Mouse (Mus musculus): Measurements from ENCODE around the gene Scaper.

The Scaper gene

DNA sequence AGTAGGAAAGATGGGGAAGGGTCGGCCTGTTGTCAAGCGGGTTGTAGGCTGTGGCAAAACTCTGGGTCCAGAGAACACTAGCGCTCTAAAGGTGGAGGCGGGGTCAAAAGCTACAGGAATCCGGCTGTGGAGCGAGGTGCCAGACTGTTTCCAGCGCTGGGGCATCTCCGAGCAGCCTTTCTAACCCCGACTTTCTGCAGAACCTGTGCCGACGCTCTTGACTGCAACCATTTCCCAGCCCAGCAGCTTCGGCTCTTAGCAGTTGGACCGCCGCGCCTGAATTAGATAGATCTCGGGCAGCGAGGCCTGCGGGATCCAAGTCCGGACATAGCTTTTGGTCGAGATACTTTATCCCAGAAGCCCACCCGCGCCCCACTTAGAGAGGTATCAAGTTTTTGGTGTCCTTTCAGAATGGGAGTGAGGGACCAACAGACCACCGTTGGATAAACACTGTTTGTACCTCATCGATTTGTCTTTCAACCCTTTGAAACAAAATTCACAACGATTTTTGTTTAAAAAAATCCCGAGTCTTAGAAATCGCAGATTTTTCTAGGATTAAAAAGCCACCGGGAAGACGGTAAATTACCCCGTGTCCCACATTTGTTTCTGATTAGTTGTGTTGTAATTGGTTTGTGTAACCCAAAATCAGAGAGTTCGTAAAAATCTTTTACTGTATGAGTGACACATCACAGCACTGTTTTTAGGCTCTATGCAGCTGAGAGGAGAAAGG, 398.1 kb downstream of the Scaper start:
- DNase-seq: peak; percentile 14

DNA sequence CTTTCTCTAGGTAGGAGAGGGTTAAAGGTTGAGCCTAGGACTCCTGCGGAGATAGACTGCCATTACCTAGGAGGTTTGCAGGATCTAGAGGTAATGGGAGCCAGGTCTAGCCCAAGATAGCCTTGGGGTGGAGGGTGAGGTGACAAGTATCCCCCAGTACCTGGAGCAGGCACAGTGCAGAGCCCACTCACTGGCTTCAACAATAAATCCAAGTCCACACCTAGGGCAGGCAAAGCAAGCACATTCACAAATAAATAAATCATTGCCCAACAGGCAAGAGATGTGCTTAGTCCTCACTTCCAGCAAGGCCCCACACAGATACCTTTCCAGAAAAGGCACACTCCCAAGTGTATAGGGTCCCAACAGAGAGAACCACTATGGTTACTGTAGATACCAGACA, 398.9 kb downstream of the Scaper start:
- no peak for DNase-seq

DNA sequence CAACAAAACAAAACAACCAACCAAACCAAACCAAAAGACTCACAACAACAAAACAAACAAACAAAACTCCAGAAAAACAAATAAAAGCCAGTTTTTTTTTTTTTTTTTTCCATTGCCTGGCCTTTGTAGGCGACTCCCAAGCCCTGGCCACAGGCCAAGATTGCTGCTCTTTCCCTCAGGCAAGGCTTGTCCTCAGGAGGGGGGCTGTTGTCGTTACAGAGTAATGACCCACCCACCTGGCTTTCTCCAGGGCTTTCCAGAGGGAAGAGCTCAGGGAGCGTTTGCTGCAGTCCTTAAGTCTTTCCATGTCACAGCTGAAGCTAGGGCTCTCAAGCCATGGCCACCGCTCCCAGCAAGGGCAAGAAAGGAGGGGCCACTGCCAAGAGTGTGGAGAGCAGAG, 399.5 kb downstream of the Scaper start, which contains the start of gene Isl2:
TSS of gene Isl2 (plus strand) at position 296 of the 400 bp plus-strand sequence.
- DNase-seq: peak; percentile 19

DNA sequence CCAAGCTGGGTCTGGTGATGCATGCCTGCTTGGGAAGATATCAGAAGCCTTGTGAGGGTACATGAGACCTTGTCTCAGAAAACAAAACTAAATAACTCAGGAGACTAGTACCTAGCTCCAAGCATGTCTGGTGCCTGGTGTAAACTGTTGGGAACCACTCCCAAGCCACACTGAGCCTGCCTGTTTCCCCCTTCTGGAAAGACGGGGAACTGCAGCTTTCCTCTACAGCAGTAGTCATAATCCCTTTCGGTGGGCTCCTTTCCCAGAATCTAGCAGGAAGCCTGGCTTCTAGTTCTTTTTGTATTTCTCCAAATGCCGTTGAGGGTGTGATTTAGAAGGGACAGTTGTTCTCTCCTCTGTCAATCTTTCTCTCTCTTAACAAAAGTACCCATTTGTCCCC, 402.0 kb downstream of the Scaper start:
- DNase-seq: peak; percentile 66

DNA sequence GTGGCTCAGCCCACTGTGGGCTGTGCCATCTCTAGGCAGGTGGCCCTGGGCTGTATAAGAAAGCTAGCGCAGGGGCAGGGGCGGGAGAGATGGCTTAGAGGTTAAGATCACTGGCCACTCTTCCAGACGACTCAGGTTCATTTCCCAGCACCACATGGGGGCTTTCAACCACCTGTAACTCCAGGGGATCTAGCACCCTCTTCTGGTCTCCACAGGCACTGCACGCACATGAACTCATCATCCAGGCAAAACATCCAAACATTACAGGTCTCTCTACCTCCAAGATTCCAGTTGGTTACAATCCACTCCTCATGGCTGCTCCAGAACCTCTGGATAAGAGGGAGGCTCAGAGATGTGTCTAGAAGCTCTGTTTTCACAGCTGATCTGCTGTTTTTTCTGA, 412.2 kb downstream of the Scaper start:
- DNase-seq: no peak

DNA sequence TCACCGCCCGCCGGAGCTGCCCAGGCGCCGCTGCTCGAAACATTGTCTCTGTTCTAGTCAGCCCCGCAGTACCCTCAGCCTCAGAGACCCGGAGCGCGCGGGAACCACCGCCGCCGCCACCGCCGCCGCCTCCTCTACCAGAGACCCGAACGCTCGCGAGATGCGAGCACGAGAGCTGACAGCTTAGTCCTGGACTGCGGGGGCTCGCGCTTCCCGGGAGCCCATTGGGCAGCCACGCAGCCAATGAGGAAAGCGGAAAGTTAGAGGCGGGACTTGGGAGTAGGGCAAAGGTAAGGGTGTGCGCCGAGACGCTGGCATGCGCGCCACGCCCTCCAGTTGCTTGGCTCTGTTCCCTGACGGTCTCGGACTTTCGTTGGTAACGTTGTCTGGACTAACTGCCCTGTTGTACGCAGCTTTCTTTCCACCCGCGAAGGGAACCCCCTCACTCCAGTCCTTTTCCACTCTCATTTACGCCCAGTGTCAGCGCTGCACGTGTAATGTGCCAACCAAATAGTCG, 425.8 kb downstream of the Scaper start, which contains the start of gene Etfa:
TSS of gene Etfa (minus strand) at position 217 of the 517 bp plus-strand sequence.
- DNase-seq: peak; percentile 98

DNA sequence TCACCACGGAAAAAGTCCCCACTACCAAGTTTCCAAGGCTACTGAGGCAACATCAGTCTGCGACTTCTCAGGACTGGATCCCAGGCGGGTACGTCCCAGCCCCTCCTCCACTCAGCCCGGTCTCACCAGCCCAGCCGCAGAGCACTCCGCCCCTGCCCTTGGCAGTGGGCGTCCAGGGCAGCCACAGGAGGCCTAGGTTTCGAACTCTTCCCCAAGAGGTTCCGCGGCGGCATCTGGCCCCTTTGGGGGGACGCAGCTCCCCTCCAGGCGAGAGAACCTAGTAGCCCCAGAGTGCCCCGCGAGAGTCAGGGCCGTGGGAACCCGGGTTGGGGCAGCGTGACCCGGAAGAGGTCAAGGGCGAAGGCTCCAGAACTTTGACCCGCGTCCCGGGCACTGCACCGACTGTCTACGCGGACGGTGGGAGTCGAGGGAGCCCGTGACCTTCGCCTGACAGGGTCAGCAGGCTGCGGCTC, 426.4 kb downstream of the Scaper start:
- DNase-seq: peak; percentile 73

DNA sequence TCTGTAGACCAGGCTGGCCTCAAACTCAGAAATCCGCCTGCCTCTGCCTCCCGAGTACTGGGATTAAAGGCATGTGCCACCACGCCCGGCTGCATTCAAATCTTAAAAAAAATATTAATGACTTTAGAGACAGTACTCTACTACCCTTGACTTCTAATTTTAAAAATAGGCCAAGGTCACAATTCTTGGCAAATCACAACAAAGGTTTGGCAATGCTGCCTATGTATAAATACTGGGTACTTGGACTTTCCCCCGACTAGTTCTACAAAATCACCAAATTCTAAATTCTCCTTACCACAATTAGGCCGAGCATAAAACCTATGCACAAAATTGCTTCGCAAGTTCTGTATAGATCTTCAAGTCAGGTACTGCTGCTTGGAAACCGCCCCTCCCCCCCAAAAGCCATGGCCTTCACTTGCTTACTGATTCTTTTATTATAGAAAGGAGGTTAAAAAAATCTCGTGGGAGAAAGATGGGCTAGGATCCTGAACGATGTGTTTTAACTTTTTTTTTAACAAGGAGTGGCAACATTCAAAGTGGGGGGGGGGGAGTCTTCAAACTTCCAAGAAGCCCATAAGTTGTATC, 427.2 kb downstream of the Scaper start:
- DNase-seq: no peak

DNA sequence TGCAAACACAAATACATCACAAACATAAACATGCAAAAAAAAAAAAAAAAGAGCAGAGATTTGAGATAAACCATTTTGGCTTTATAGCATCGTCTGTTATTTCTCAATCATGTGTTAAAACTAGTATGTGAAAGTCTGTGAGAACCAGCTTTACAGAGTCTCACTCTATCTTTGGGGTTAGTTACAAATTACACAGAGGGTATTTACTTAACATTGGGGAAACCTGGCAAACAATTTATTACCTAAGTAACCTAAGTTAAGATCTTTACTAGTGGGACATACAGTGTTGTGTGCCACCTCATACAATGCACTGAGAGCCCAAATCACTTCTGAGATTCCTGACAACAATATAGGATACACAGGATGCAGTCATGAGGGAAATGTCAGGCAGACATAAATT, 428.2 kb downstream of the Scaper start:
- DNase-seq: no peak

DNA sequence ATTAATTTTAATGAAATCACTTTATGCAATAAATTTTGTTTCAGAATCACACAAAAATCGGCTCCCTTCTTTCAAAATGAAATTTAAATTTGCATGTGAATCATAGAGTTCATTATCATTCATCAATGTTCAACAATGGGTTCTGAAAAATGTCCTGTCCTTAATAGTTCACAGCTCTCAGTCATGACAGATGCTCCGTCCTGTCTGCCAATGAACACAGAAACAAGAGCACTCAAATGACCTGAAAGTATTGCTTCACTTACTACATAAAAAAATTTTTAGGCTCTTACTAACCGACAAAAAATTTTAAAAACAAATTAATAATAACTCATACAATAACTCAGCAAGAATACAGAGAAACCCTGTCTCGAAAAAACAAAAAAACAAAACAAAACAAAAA, 429.2 kb downstream of the Scaper start:
- DNase-seq: no peak

DNA sequence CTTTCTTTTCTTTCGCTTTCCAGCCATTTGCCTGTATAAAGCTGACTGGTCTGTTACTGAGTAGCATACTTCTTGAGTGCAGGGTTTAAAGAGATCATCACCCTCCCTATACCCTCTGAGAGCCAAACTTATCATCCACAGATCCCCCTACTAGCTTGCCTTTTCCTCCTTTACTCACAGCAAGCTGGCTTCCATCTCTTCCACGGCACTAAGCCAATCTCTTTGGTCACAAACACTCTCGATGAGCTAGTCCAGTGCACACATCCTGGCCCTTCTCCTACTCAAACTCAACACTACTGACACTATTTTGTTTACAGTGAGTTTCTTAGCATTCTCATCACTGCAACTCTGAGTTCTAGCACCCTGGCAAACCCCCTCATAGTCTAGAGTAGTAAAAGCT, 430.0 kb downstream of the Scaper start:
- DNase-seq: no peak

Measured in kidney, postnatal 14 days (tissue).